Mouse (Mus musculus) thymus, postnatal 14 days (tissue): ENCODE results near the gene Bloc1s1.

ENCODE experiments used
- DNase-seq: peaks from one replicate; pipeline ENCODE4 v3.0.0; 2021

Gene Bloc1s1

GRCm38 (mm10) chr10:128931441-128931840, 7.6 kb upstream of the Bloc1s1 start:
- no peak for DNase-seq

GRCm38 (mm10) chr10:128929638-128930378, 6.0 kb upstream of the Bloc1s1 start:
- no peak for DNase-seq

GRCm38 (mm10) chr10:128928356-128928755, 4.5 kb upstream of the Bloc1s1 start:
- DNase-seq, result no peak

GRCm38 (mm10) chr10:128923013-128923691, 683 bp downstream of the Bloc1s1 start:
- DNase-seq, result peak; percentile 95

- DNase-seq, result no peak
These were observed 1.1 kb downstream of the Bloc1s1 start, which contains the start of gene Rdh5 for GRCm38 (mm10) chr10:128922822-128923012. Rdh5 (minus strand) TSS chr10:128922888.

- DNase-seq, result no peak
These were observed 1.7 kb downstream of the Bloc1s1 start for GRCm38 (mm10) chr10:128921883-128922821.

GRCm38 (mm10) chr10:128921251-128921650, 2.6 kb downstream of the Bloc1s1 start:
- no peak for DNase-seq

GRCm38 (mm10) chr10:128920736-128921161, 3.1 kb downstream of the Bloc1s1 start:
- DNase-seq, result no peak

- DNase-seq, result no peak
These were observed 3.9 kb downstream of the Bloc1s1 start for GRCm38 (mm10) chr10:128919966-128920365.

GRCm38 (mm10) chr10:128919203-128919631, 4.6 kb downstream of the Bloc1s1 start:
- no peak for DNase-seq

GRCm38 (mm10) chr10:128918246-128918645, 5.6 kb downstream of the Bloc1s1 start:
- no peak for DNase-seq

GRCm38 (mm10) chr10:128917400-128917799, 6.4 kb downstream of the Bloc1s1 start:
- no peak for DNase-seq

GRCm38 (mm10) chr10:128916665-128917064, 7.2 kb downstream of the Bloc1s1 start:
- DNase-seq, result no peak

GRCm38 (mm10) chr10:128915550-128915949, 8.3 kb downstream of the Bloc1s1 start:
- DNase-seq, result no peak

- DNase-seq, result no peak
These were observed 10.1 kb downstream of the Bloc1s1 start for GRCm38 (mm10) chr10:128913696-128914095.

GRCm38 (mm10) chr10:128913219-128913618, 10.6 kb downstream of the Bloc1s1 start:
- DNase-seq, result peak; percentile 87

GRCm38 (mm10) chr10:128912791-128913190, 11.0 kb downstream of the Bloc1s1 start:
- DNase-seq, result no peak

GRCm38 (mm10) chr10:128912268-128912667, 11.6 kb downstream of the Bloc1s1 start:
- DNase-seq, result no peak

GRCm38 (mm10) chr10:128911430-128911829, 12.4 kb downstream of the Bloc1s1 start:
- no peak for DNase-seq

- no peak for DNase-seq
These were observed 13.6 kb downstream of the Bloc1s1 start for GRCm38 (mm10) chr10:128910066-128910841.

GRCm38 (mm10) chr10:128909567-128910028, 14.2 kb downstream of the Bloc1s1 start:
- DNase-seq, result no peak

GRCm38 (mm10) chr10:128908778-128909448, 14.9 kb downstream of the Bloc1s1 start:
- DNase-seq, result no peak
